Comparison of ENCODE assay signal across 12 mouse cellular contexts in genomic region chr1:59415733-59416312, GRCm38 (mm10).
DNase-seq lines count a peak whose midpoint lies in the region; ATAC-seq and TF ChIP-seq lines count a peak whose summit lies in the region.
"Had no signal": no experiment of that assay in that cellular context is flagged by ENCODE, and none has a peak within 500 bp of the region (broad histone marks: within the 10 kb centered on the region; RNA-seq: fewer than 3 reads in every experiment).

No protein-coding gene starts in this region.

- no peak for ATAC-seq in lung, embryonic 14.5 days (ENCODE audit: insufficient read depth)
- ATAC-seq in cerebellum, adult (ENCODE audit: insufficient number of reproducible peaks, low FRiP score, low TSS enrichment): peak; percentile 78
- ATAC-seq in hindbrain, embryonic 15.5 days (ENCODE audit: low FRiP score, low read depth): peak; percentile 35
- no peak for ATAC-seq in CD4-positive, CD25-positive, alpha-beta regulatory T cell, adult 4 months
- no peak for ATAC-seq in erythroid progenitor cell, adult 5-6 weeks (replicated peaks; ENCODE audit: low FRiP score, poor library complexity, severe bottlenecking)

- WGBS in lung, embryonic 14.5 days: 57% methylated on average over 11 of the region's 11 CpGs
- WGBS in hindbrain, embryonic 15.5 days: 41% methylated on average over 11 of the region's 11 CpGs

- TF ChIP-seq CTCF in lung, embryonic 14.5 days (IDR thresholded peaks at IDR 0.05; ENCODE audit: low read depth): no peak

- no peaks in the 10 kb centered on the region for H3K4me1 ChIP-seq in lung, embryonic 14.5 days (ENCODE audit: insufficient read depth)
- peaks cover 21% of the 10 kb centered on the region for H3K4me1 ChIP-seq in hindbrain, embryonic 15.5 days (replicated peaks)
- H3K4me1 ChIP-seq: embryonic facial prominence, embryonic 12.5 days had no signal

- H3K27ac ChIP-seq in lung, embryonic 14.5 days (ENCODE audit: low read depth): no peak overlapping the region
- peak overlapping the region; percentile 57 for H3K27ac ChIP-seq in hindbrain, embryonic 15.5 days (replicated peaks)
- H3K27ac ChIP-seq: embryonic facial prominence, embryonic 12.5 days; heart, embryonic 10.5 days; limb, embryonic 12.5 days had no signal

- H3K9me3 ChIP-seq in lung, embryonic 14.5 days (ENCODE audit: low read depth, low read length): peaks cover 3% of the 10 kb centered on the region; the same call in 1 of the 2 replicates
- no peaks in the 10 kb centered on the region for H3K9me3 ChIP-seq in hindbrain, embryonic 15.5 days
- H3K9me3 ChIP-seq: embryonic facial prominence, embryonic 12.5 days; heart, embryonic 10.5 days; limb, embryonic 12.5 days had no signal

- no peaks in the 10 kb centered on the region for H3K36me3 ChIP-seq in lung, embryonic 14.5 days (ENCODE audit: insufficient read depth)
- no peaks in the 10 kb centered on the region for H3K36me3 ChIP-seq in hindbrain, embryonic 15.5 days
- H3K36me3 ChIP-seq: embryonic facial prominence, embryonic 12.5 days; heart, embryonic 10.5 days; limb, embryonic 12.5 days had no signal

- no peaks in the 10 kb centered on the region for H3K27me3 ChIP-seq in lung, embryonic 14.5 days (ENCODE audit: insufficient read depth, low read length)
- H3K27me3 ChIP-seq in hindbrain, embryonic 15.5 days: no peaks in the 10 kb centered on the region
- H3K27me3 ChIP-seq: embryonic facial prominence, embryonic 12.5 days; limb, embryonic 12.5 days had no signal

- H3K4me3 ChIP-seq in lung, embryonic 14.5 days (ENCODE audit: low read depth, low read length): no peak overlapping the region
- no peak overlapping the region for H3K4me3 ChIP-seq in hindbrain, embryonic 15.5 days
- H3K4me3 ChIP-seq: embryonic facial prominence, embryonic 12.5 days; heart, embryonic 10.5 days; limb, embryonic 12.5 days had no signal

- peak; percentile 47 for DNase-seq in lung, embryonic 14.5 days
- DNase-seq in lung, postnatal 10 days: no peak
- peak; percentile 94 to 95 for DNase-seq in cerebellum, postnatal 10 days
- DNase-seq: kidney, postnatal 36 days; lung, adult 2 months had no signal

- no peak overlapping the region for H3K4me2 ChIP-seq in lung, embryonic 14.5 days
- H3K4me2 ChIP-seq in hindbrain, embryonic 15.5 days: no peak overlapping the region
- H3K4me2 ChIP-seq: embryonic facial prominence, embryonic 12.5 days; limb, embryonic 12.5 days had no signal

- H3K9ac ChIP-seq in lung, embryonic 14.5 days: no peak overlapping the region
- H3K9ac ChIP-seq in hindbrain, embryonic 15.5 days: no peak overlapping the region
- H3K9ac ChIP-seq: embryonic facial prominence, embryonic 12.5 days; limb, embryonic 12.5 days had no signal

Comparison
In these comparisons a context has a peak if more than half of its experiments do, and no peak if none do; other contexts are left out.
1. ATAC-seq: peak in cerebellum, adult (single experiment) and hindbrain, embryonic 15.5 days (single experiment); none in lung, embryonic 14.5 days (single experiment), CD4-positive, CD25-positive, alpha-beta regulatory T cell, adult 4 months (single experiment) and erythroid progenitor cell, adult 5-6 weeks (single experiment).